Mouse (Mus musculus) CH12.LX (cell line): ENCODE data around the gene Mdga1.

ENCODE experiments used
- BHLHE40 ChIP-seq: IDR thresholded peaks from 2 replicates; pipeline ENCODE4 v1.6.1; 2011; ENCODE audit warnings: mild to moderate bottlenecking, low read depth, low read length, improper control_type of control experiment
- MAFK ChIP-seq: IDR thresholded peaks from 2 replicates; pipeline ENCODE4 v1.6.1; 2011; ENCODE audit warnings: low read length, improper control_type of control experiment; ENCODE audit not compliant: insufficient replicate concordance
- POLR2A ChIP-seq: IDR thresholded peaks from 2 replicates; pipeline ENCODE4 v1.6.1; 2011; ENCODE audit warnings: low read depth, mild to moderate bottlenecking, improper control_type of control experiment, low read length
- POLR2AphosphoS2 ChIP-seq: IDR thresholded peaks from 2 replicates; pipeline ENCODE4 v1.6.1; 2011; ENCODE audit warnings: low read depth, low read length, improper control_type of control experiment
- SIN3A ChIP-seq: IDR thresholded peaks from 2 replicates; pipeline ENCODE4 v1.6.1; 2012; ENCODE audit warnings: low read length, improper control_type of control experiment, inconsistent platforms
- TCF12 ChIP-seq: IDR thresholded peaks from 2 replicates; pipeline ENCODE4 v1.6.1; 2014; ENCODE audit warnings: low read depth, mild to moderate bottlenecking, inconsistent platforms, low read length, improper control_type of control experiment
- USF1 ChIP-seq: IDR thresholded peaks from 2 replicates; pipeline ENCODE4 v1.6.1; 2014; ENCODE audit warnings: low read depth, mild to moderate bottlenecking, inconsistent platforms, low read length, improper control_type of control experiment
- ZNF384 ChIP-seq: IDR thresholded peaks from 2 replicates; pipeline ENCODE4 v1.6.1; 2012; ENCODE audit warnings: low read depth, low read length, improper control_type of control experiment, inconsistent platforms

- TF ChIP-seq MAFK (no peak), POLR2A (no peak), BHLHE40 (no peak), SIN3A (no peak), TCF12 (no peak), POLR2AphosphoS2 (no peak), USF1 (no peak), ZNF384 (no peak)
Measured at GRCm38 (mm10) chr17:29788573-29788972, 181.3 kb downstream of the Mdga1 start.
